Mouse (Mus musculus): ENCODE data around the gene Eif1b.

DNA sequence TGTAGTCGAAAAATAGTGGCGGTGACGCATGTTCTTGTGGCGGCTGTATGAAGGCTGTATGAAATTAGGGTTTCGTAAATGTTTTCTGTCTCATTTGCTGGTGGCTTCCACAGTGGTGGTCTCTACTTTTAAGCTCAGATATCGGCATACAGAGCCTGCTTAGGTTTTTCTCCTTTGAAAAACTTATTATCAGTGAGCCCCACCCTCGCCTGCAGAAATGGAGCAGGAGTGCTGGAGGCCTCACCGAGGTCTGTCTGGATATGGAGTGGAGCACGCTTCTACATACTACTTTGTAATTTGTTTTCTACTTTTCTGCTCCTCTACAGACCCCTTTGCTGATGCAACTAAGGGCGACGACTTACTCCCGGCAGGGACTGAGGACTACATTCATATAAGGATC is 1.7 kb downstream of the Eif1b start:
- TF ChIP-seq CTCF (IDR thresholded peaks at IDR 0.05; ENCODE audit: insufficient read depth, low read length) (no peak), POLR2A (IDR thresholded peaks at IDR 0.05; ENCODE audit: borderline replicate concordance, extremely low read depth, low read depth, low read length) (no peak)
